Mouse (Mus musculus) forebrain, postnatal 0 days (tissue): Measurements from ENCODE around the gene Slc9b2. TPM values are rescaled to one million over a fixed set of nuclear protein-coding genes. Genes with fewer than 3 reads are reported as not detected.

Experiments
- ATAC-seq: fragments of 200-750 bp; cut with Nextera tagmentation; 2 replicates; pipeline ENCODE4 v1.8.0; 2017; ENCODE audit warnings: mild to moderate bottlenecking, moderate library complexity
- DNase-seq: peaks from one replicate; pipeline ENCODE4 v3.0.0-alpha.2; 2015
- H3K27ac ChIP-seq: fragments of 300-500 bp; sonication (generic); 2 replicates; pipeline ENCODE4 v1.5.1; 2014; ENCODE audit warnings: low read depth, mild to moderate bottlenecking, antibody characterized with exemption, low read length, moderate library complexity, mixed read lengths
- H3K27me3 ChIP-seq: fragments of 300-500 bp; sonication (generic); 2 replicates; pipeline ENCODE4 v1.6.1; 2014; ENCODE audit warnings: mild to moderate bottlenecking, low read length, mixed read lengths; ENCODE audit not compliant: insufficient read depth
- H3K36me3 ChIP-seq: fragments of 300-500 bp; sonication (generic); 2 replicates; pipeline ENCODE4 v1.6.1; 2014; ENCODE audit warnings: mild to moderate bottlenecking, moderate library complexity; ENCODE audit not compliant: insufficient read depth
- H3K4me1 ChIP-seq: fragments of 300-500 bp; sonication (generic); 2 replicates; pipeline ENCODE4 v1.6.1; 2014; ENCODE audit warnings: antibody characterized with exemption; ENCODE audit not compliant: insufficient read depth
- H3K4me2 ChIP-seq: fragments of 300-500 bp; sonication (generic); 2 replicates; pipeline ENCODE4 v1.6.1; 2014; ENCODE audit warnings: low read depth, mild to moderate bottlenecking, moderate library complexity
- H3K4me3 ChIP-seq: fragments of 300-500 bp; sonication (generic); 2 replicates; pipeline ENCODE4 v1.5.1; 2014; ENCODE audit warnings: low read depth, low read length, mixed read lengths
- H3K9ac ChIP-seq: fragments of 300-500 bp; sonication (generic); 2 replicates; pipeline ENCODE4 v1.6.1; 2014; ENCODE audit warnings: mild to moderate bottlenecking
- H3K9me3 ChIP-seq: fragments of 300-500 bp; sonication (generic); 2 replicates; pipeline ENCODE4 v1.6.1; 2016; ENCODE audit warnings: low read length
- CTCF ChIP-seq: sonication (generic); IDR thresholded peaks from 2 replicates; pipeline ENCODE4 v1.5.1; 2016; ENCODE audit warnings: antibody characterized with exemption, control low read depth, low read depth
- WGBS: fragments of 180-500 bp; shearing (Covaris S2); extraction: QIAGEN DNeasy Blood & Tissue Kit; methylation state at CpG from one replicate; pipeline ENCODE4 v1.1.7; 2014; 5-methylcytosine and 5-hydroxymethylcytosine counted together
- polyA plus RNA-seq: library from polyadenylated mRNA; unstranded; fragments of >200 nt; fragmentation: Nextera tagmentation; extraction: Ambion mirVana; gene quantifications from 2 replicates; pipeline ENCODE4 v1.2.1, GENCODE M21; 2015
- total RNA-seq: library from RNA; depleted of rRNA; stranded (reverse); fragments of >200 nt; gene quantifications from 2 replicates; pipeline ENCODE4 v1.2.3, GENCODE M21; 2014; rRNA removed

Gene Slc9b2
- total RNA-seq (2.6 and 3.6 TPM in 2 replicates), polyA plus RNA-seq (1.8 and 2.3 TPM in 2 replicates)

DNA sequence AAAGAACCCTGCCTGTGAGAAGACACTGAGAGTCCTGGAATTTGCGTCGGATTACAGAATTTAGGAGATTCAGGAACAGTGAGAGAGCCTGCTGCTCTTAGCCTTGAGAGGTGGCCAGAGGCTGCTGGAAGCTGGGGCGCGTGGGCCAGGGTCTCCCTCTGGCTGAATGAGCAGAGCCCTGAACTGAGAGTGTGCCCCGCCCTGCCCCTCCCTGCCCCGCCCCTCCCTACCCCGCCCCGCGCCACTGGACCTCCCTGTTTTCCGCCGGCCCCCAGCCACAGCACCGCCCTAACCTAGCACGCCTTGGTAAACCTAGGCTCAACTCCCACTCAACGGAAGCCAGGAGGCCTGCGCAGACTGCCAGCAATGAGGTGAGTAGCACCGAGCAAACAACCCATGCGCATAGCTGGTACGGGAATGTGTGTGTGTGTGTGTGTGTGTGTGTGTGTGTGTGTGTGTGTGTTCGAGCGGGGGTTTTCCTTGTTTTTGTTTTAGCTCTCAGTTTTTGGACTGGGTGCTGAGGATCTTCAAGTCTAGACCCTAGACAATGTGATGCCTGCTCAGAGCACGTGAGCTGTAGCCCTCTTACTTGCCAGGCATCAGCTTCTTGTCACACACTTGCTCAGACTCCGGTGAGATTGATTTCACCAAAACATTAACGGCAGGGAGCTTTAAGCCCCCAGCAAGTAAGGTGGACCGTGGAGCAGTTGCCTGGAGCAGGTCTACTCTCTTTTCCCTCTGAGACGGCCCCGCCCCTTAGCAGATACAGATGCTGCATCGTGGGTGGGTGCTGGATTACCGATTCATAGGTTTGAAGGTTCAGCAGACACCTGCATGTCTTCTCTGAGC, at the start of gene Slc9b2:
Gene Slc9b2 (plus strand): TSS at position 290 of the 849 bp plus-strand sequence.
- DNase-seq: peak; percentile 59
- H3K36me3 ChIP-seq: no peaks in the 10 kb centered on the region
- H3K27me3 ChIP-seq: no peaks in the 10 kb centered on the region
- 10% methylated on average over 28 of the region's 28 CpGs for WGBS
- peak within 1 kb of the TSS; percentile 63 for H3K4me2 ChIP-seq
- H3K27ac ChIP-seq: no peak within 1 kb of the TSS
- peak; percentile 84 for ATAC-seq
- TF ChIP-seq CTCF: no peak
- no peaks in the 10 kb centered on the region for H3K9me3 ChIP-seq
- no peaks in the 10 kb centered on the region; the same call in 1 of the 2 replicates for H3K4me1 ChIP-seq
- H3K4me3 ChIP-seq: peak within 1 kb of the TSS; percentile 37
- H3K9ac ChIP-seq: peak within 1 kb of the TSS; percentile 48

DNA sequence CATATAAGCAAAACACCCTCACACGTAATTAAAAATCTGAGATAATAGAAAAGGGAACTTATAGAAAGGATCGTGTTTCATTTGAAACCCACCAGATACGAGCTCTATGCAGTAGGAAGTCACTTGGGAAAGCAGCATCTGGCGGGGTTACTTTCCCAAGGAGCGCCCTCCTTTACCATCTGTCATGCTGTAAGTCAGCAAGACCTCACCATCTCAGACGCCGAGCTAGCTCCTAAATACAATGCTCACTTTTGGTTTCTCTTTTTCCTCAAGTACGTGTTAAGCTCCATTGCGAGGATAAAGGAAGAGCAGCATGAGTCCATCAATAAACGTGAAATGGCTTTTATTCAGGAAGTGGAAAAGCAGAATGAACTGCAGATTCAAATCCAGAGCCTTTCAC, 48.6 kb upstream of the Slc9b2 start:
- Histone ChIP-seq H3K27ac (no peak overlapping the region), H3K36me3 (0 out of 2 replicates have a peak, but pooled peaks cover 3% of the 10 kb centered on the region)
- no peak for ATAC-seq

DNA sequence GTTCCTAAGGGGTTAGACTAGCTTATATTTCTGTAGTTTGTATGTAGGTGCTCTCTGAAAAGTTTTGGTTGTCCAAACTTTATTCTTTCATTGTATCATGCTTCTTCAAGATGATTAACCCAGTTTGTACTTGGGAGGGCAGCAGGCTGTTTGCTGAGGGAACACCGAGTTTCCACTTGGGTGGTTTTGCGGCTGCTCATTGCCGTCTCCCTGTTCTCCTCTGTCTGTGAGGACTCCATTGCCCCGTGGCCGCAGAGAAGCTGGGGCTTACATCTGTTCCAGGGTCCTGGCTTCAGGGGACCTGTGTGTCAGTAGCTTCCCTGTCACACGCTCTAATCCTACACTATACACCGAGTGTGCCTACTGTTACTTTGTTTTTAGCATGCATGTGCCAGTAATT, 47.3 kb upstream of the Slc9b2 start:
- no peak for ATAC-seq
- H3K27me3 ChIP-seq: no peaks in the 10 kb centered on the region
- H3K27ac ChIP-seq: no peak overlapping the region
- H3K9me3 ChIP-seq: no peaks in the 10 kb centered on the region
- H3K4me3 ChIP-seq: no peak overlapping the region
- no peak overlapping the region for H3K9ac ChIP-seq
- H3K36me3 ChIP-seq: 0 out of 2 replicates have a peak, but pooled peaks cover 3% of the 10 kb centered on the region
- H3K4me2 ChIP-seq: no peak overlapping the region
- DNase-seq: no peak
- 90% methylated on average over 7 of the region's 7 CpGs for WGBS
- TF ChIP-seq CTCF: no peak
- H3K4me1 ChIP-seq: no peaks in the 10 kb centered on the region

More for the DNA sequence above, 48.6 kb upstream of the Slc9b2 start:
- no peaks in the 10 kb centered on the region for H3K27me3 ChIP-seq
- no peak overlapping the region for H3K4me2 ChIP-seq
- no peaks in the 10 kb centered on the region for H3K4me1 ChIP-seq
- no peak for DNase-seq
- H3K4me3 ChIP-seq: no peak overlapping the region
- 77% methylated on average over 10 of the region's 10 CpGs for WGBS
- no peak overlapping the region for H3K9ac ChIP-seq
- no peaks in the 10 kb centered on the region for H3K9me3 ChIP-seq
- no peak for TF ChIP-seq CTCF

DNA sequence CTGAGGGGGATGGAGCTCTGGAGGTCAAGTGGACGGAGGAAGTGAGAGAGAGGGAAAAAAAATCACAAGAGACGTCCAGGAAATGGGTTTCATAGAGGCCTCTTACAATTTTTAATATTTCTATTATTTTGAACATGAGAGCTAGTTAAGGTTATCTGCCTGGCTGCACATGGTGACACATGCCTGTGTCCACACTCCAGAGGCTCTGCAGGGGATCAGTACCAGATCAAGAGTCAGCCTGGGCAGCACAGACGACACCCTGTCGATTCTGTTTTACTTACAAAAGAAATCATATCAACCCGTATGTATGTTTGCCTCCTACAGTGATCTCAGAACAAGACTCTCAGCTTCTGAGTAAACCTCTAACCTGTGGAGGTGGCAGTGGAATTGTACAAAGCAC, 38.9 kb upstream of the Slc9b2 start:
- WGBS: 90% methylated on average over 5 of the region's 5 CpGs
- no peak for DNase-seq

DNA sequence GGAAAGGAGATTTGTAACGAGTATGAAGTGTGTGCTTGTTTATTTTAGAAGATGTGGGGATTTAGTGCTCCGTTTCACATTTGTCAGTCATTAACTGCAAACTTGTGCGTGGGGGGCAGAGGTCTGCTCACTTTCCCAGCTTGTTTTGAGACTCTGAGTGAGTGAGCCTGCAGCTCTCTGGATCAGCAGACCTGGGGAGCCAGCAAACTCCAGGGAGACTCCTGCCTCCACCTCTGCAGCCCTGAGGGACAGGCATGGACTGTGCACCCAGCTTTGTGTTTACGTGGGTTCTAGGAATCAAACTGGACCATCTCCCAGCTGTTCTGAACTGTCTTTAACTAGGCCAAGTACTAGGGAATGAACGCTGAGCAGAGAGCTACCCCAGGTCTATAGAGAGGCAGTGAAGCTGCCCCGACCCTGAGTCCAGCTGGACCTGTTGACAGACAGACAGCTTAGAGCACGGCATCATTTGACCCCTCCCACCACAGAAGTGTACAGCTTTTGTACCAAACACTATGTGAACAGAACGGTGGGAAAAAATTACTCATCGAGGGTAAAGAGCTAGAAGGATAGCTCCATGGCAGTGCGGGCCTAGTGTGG, 38.0 kb upstream of the Slc9b2 start:
- no peak for TF ChIP-seq CTCF
- WGBS: 93% methylated on average over 10 of the region's 10 CpGs
- no peak for ATAC-seq
- Histone ChIP-seq H3K36me3 (no peaks in the 10 kb centered on the region), H3K4me2 (no peak overlapping the region), H3K4me3 (no peak overlapping the region), H3K9me3 (no peaks in the 10 kb centered on the region), H3K27ac (no peak overlapping the region), H3K9ac (no peak overlapping the region), H3K4me1 (no peaks in the 10 kb centered on the region), H3K27me3 (no peaks in the 10 kb centered on the region)
- DNase-seq: no peak

More for the DNA sequence above, 38.9 kb upstream of the Slc9b2 start:
- Histone ChIP-seq H3K9me3 (no peaks in the 10 kb centered on the region), H3K27ac (no peak overlapping the region), H3K4me3 (no peak overlapping the region), H3K4me1 (no peaks in the 10 kb centered on the region), H3K27me3 (no peaks in the 10 kb centered on the region), H3K9ac (no peak overlapping the region), H3K4me2 (no peak overlapping the region), H3K36me3 (no peaks in the 10 kb centered on the region)
- no peak for ATAC-seq
- no peak for TF ChIP-seq CTCF

DNA sequence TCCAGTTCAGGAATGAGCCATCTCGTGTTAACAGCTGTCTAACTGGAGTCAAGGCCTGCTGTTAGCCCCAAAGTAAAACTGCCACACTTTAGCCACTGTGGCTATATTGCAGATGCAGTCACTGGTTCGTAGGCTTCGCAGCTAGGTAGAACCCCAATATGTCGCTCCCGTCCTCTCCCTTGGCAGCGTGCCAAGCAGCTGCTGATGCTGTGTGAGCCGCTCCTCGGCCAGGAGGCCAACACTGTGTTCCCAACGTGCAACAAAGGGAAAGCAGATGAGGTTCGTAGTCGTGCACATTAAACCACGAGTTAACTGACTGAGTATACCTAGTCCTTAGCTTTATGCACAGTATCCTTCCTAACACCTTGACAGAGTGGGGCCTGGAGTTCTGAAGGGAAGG, 34.9 kb upstream of the Slc9b2 start:
- H3K9ac ChIP-seq: no peak overlapping the region
- 61% methylated on average over 12 of the region's 12 CpGs for WGBS
- no peaks in the 10 kb centered on the region for H3K27me3 ChIP-seq
- H3K27ac ChIP-seq: no peak overlapping the region
- TF ChIP-seq CTCF: no peak
- no peaks in the 10 kb centered on the region for H3K36me3 ChIP-seq
- no peak for DNase-seq
- H3K4me1 ChIP-seq: no peaks in the 10 kb centered on the region
- H3K4me3 ChIP-seq: no peak overlapping the region
- no peak overlapping the region for H3K4me2 ChIP-seq
- ATAC-seq: no peak
- no peaks in the 10 kb centered on the region for H3K9me3 ChIP-seq

DNA sequence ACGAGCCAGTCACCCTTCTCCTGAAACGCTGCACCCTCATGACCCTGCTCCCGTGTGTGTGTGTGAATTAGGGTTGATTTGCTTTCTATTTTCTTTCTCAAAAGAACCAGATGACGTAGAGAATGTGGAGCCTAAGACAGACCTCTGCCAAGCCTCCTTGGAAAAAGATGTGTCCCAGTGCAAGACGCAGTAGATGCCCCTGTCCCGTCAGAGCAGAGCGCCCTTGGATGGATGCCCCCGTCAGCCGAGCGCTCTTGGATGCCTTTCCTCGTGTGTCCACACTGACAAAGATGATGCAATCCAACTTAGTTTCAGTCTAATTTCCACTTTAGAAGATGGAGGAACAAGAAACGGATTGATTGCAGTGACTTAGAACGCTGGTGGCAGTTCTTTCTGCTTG, 34.5 kb upstream of the Slc9b2 start:
- ATAC-seq (no peak), DNase-seq (no peak)
- Histone ChIP-seq H3K4me3 (no peak overlapping the region), H3K4me2 (no peak overlapping the region), H3K27ac (no peak overlapping the region), H3K27me3 (no peaks in the 10 kb centered on the region), H3K9ac (no peak overlapping the region), H3K36me3 (no peaks in the 10 kb centered on the region), H3K4me1 (no peaks in the 10 kb centered on the region), H3K9me3 (no peaks in the 10 kb centered on the region)
- no peak for TF ChIP-seq CTCF
- WGBS: 87% methylated on average over 13 of the region's 13 CpGs
